Mouse (Mus musculus) spleen, adult 2 months (tissue): ENCODE measurements around the gene Hormad1. TPM values are rescaled to one million over a fixed set of nuclear protein-coding genes. Genes with fewer than 3 reads are reported as not detected.
"Not testable (repeated sequence)": the region's sequence is repeated elsewhere in the genome, so short reads cannot be mapped to it uniquely, and the experiment has no call there.

Source experiments
- DNase-seq, 2 experiments: peaks; one replicate each; pipeline versions ENCODE4 v3.0.0 to v3.0.0-alpha.2; 2012 to 2021; ENCODE audit warnings: low spot score in 2 of 2, low read depth in 1 of 2
- H3K27ac ChIP-seq: fragments of 200-500 bp; 2 replicates; pipeline ENCODE4 v1.5.1; 2012; ENCODE audit warnings: low read length, inconsistent platforms; ENCODE audit not compliant: insufficient read depth
- H3K27me3 ChIP-seq: fragments of 200-500 bp; 2 replicates; pipeline ENCODE4 v1.6.1; 2012; ENCODE audit warnings: mild to moderate bottlenecking, moderate library complexity, low read length, inconsistent platforms; ENCODE audit not compliant: control insufficient read depth, insufficient read depth
- H3K36me3 ChIP-seq: fragments of 200-500 bp; 2 replicates; pipeline ENCODE4 v1.6.1; 2012; ENCODE audit warnings: mild to moderate bottlenecking, low read length, inconsistent platforms; ENCODE audit not compliant: control insufficient read depth, insufficient read depth
- H3K4me1 ChIP-seq: fragments of 200-500 bp; 2 replicates; pipeline ENCODE4 v1.6.1; 2011; ENCODE audit warnings: inconsistent platforms; ENCODE audit not compliant: control insufficient read depth, insufficient read depth, insufficient read length
- H3K4me3 ChIP-seq: fragments of 200-500 bp; 2 replicates; pipeline ENCODE4 v1.5.1; 2011; ENCODE audit warnings: mild to moderate bottlenecking, inconsistent platforms; ENCODE audit not compliant: insufficient read depth, insufficient read length; ENCODE audit errors: extremely low read depth
- CTCF ChIP-seq: fragments of 200-500 bp; IDR thresholded peaks from 2 replicates; pipeline ENCODE4 v1.5.1; 2011; ENCODE audit warnings: mild to moderate bottlenecking, inconsistent platforms; ENCODE audit not compliant: insufficient read depth, insufficient read length, insufficient replicate concordance; ENCODE audit errors: extremely low read depth
- POLR2A ChIP-seq: fragments of 200-500 bp; IDR thresholded peaks from 2 replicates; pipeline ENCODE4 v1.6.1; 2011; ENCODE audit warnings: low read depth, low read length, inconsistent platforms
- WGBS: fragments of 180-500 bp; shearing (Covaris S2); methylation state at CpG from one replicate; pipeline ENCODE4 v1.1.7; 2018; 5-methylcytosine and 5-hydroxymethylcytosine counted together
- polyA plus RNA-seq: library from polyadenylated mRNA; depleted of rRNA; stranded (reverse); fragments of >200 nt; gene quantifications from 2 replicates; pipeline ENCODE4 v1.2.3, GENCODE M21; 2012

The Hormad1 gene
- polyA plus RNA-seq, 1 experiment, result not detected

DNA sequence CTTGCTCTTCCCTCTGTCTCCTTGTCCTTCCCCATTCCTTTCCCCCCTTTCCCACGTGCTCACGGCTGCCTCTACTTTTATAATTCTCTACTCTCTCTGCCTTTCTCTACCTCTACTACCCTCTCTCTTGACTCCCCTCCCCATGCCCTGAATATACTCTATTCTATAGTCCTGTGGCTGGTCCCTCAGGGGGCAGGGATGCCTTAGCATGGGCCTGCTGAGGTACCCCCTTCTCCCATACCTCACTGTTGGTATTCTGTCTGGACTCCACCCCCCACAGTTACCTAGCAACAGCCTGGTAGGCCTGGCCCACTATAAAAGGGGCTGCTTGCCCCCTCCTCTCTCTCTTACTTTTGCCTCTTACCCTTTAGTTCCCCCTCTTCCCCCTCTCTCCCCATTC, 64.1 kb downstream of the Hormad1 start:
- no peak overlapping the region for H3K27ac ChIP-seq
- no peak for TF ChIP-seq CTCF
- no peak for TF ChIP-seq POLR2A
- peaks cover 12% of the 10 kb centered on the region for H3K36me3 ChIP-seq
- no peaks in the 10 kb centered on the region for H3K4me1 ChIP-seq
- no peaks in the 10 kb centered on the region for H3K27me3 ChIP-seq
- DNase-seq, result no peak
- H3K4me3 ChIP-seq, result no peak overlapping the region
- 81% methylated on average over 2 of the region's 2 CpGs for WGBS

DNA sequence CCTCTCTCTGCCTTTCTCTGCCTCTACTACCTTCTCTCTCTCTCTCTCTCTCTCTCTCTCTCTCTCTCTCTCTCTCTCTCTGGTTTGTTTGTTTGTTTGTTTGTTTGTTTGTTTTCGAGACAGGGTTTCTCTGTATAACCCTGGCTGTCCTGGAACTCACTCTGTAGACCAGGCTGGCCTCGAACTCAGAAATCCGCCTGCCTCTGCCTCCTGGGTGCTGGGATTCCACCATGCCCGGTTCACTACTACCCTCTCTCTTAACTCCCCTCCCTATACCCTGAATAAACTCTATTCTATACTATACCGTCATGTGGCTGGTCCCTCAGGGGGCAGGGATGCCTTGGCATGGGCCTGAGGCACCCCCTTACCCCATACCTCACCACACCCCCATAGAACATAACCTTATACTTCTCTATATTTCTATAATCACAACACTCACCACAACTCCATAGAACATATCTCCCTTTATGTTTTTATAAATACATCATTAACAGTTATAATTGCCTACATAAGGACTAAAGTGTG, 64.6 kb downstream of the Hormad1 start:
- not testable (repeated sequence) for H3K4me3 ChIP-seq, H3K27ac ChIP-seq, DNase-seq, H3K4me1 ChIP-seq, H3K27me3 ChIP-seq
- H3K36me3 ChIP-seq, result peaks cover 16% of the 10 kb centered on the region
- WGBS, result 78% methylated on average over 5 of the region's 5 CpGs

DNA sequence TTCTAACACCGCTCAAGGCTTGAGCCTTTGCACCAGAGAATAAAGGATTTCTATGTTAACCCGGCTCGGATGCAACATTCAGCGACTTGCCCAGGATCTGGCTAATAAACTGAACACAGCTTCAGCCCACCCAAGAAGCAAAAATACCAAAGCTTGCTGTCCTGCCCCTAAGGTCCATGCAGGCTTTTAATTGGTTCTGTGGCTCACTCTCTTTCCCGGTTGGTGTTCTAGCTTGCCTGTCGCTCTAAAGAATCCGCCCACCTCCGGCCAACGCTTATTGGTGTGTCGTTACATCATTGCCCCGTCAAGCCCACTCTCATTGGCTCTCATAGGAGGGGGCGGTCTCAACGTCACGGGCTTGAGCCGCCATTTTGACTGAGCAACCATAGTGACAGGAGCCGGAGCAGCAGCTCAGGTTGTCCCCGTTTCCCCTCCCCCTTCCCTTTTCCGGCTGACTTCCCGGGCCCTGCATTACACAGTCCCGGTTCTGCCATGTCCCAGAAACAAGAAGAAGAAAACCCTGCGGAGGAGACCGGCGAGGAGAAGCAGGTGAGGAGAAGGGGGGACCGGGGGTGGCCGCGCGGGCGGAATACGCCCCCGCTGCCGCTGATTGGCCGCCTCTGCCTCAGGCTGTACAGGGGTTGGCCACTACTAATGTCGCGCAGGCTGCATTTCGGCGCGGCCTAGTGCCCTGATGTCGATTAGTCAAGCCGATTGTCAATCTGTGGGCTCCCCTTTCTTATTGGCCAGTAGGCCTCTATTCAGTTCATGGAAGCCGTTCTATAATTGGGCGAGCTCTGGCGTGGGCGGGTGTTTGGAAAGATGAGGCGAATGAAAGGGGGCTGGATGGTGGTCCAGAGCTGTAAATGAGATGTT, 65.4 kb downstream of the Hormad1 start, which contains the start of gene Ensa:
Gene Ensa (plus strand): TSS at position 366 of the 876 bp plus-strand sequence.
- H3K4me3 ChIP-seq, result peak within 1 kb of the TSS; percentile 77
- WGBS, result under 1% methylated on average over 44 of the region's 44 CpGs
- peak; percentile 96 to 99 for DNase-seq
- H3K4me1 ChIP-seq, result no peaks in the 10 kb centered on the region
- H3K27ac ChIP-seq, result peak within 1 kb of the TSS; percentile 88
- H3K36me3 ChIP-seq, result peaks cover 21% of the 10 kb centered on the region
- H3K27me3 ChIP-seq, result no peaks in the 10 kb centered on the region
- no peak for TF ChIP-seq CTCF
- TF ChIP-seq POLR2A, result peak; percentile 41

DNA sequence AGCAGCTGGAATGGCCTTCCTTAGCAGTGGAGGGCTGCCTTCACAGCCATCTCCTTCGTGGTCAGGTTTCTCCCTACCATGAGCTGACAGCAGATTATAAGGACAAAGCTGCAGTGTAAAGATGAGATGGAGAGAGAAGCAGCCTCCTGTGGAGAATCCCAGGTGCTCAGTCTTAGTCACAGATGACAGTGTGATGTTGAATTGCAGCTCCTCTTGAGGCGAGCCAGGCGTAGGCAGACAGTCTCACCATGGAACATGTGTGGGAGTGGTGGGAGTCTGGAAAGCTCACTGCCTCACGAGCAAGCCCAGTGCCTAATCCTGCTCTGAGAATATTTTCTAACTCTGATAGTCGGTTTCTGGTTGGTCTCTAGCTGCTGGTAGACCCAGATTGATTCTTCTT, 68.3 kb downstream of the Hormad1 start:
- no peak overlapping the region for H3K27ac ChIP-seq
- no peak overlapping the region for H3K4me3 ChIP-seq
- 79% methylated on average over 5 of the region's 5 CpGs for WGBS
- TF ChIP-seq CTCF (no peak), POLR2A (no peak)
- DNase-seq, result no peak
- no peaks in the 10 kb centered on the region for H3K27me3 ChIP-seq
- no peaks in the 10 kb centered on the region for H3K4me1 ChIP-seq
- H3K36me3 ChIP-seq, result peaks cover 30% of the 10 kb centered on the region

DNA sequence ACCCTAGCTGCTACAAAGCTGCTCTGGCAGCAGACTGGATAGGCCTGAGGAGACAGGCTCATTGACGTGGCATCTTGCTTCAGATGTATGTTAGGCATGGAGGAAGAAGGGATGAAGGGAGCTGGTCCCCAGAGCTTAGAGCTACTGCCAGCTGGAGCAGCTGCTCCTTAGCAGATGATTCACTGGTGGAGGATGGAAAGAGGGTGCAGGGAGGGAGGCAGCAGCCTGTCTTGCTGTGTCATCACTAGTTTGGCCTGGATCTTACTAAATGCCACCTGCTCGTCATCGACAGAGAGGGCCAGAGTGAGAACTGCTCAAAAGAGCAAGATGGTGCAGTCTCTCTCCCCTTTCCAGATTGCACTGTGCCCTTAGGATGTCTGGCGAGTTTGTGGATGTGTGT, 70.3 kb downstream of the Hormad1 start:
- no peaks in the 10 kb centered on the region for H3K27me3 ChIP-seq
- no peak for DNase-seq
- H3K4me3 ChIP-seq, result no peak overlapping the region
- 84% methylated on average over 4 of the region's 4 CpGs for WGBS
- no peak for TF ChIP-seq CTCF
- TF ChIP-seq POLR2A, result no peak
- no peaks in the 10 kb centered on the region for H3K4me1 ChIP-seq
- H3K27ac ChIP-seq, result no peak overlapping the region
- H3K36me3 ChIP-seq, result peaks cover 40% of the 10 kb centered on the region

DNA sequence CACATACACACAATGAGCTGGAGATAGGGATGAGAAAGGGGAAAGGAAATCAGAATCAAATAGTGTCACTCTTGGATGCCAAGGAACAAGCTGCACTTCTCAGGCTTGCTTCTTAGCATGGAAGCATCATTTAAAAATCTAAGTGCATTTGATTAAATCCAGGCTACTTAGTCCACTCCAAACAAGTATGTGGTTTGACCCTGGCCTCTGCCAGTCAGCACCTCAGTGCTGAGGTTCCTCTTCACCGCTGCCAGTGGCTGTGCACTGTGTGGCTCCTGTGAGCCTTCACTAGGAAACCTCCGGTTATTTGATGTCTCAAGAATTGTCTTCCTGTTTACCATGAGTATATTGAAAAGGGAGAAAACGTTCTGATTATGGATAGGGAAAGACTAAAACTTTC, 71.4 kb downstream of the Hormad1 start:
- DNase-seq, result no peak
- no peaks in the 10 kb centered on the region for H3K27me3 ChIP-seq
- no peak overlapping the region for H3K4me3 ChIP-seq
- peaks cover 40% of the 10 kb centered on the region for H3K36me3 ChIP-seq
- peaks cover 5% of the 10 kb centered on the region; the same call in 1 of the 2 replicates for H3K4me1 ChIP-seq
- WGBS, result 44% methylated on average over 3 of the region's 3 CpGs
- no peak for TF ChIP-seq POLR2A
- TF ChIP-seq CTCF, result no peak
- no peak overlapping the region for H3K27ac ChIP-seq

DNA sequence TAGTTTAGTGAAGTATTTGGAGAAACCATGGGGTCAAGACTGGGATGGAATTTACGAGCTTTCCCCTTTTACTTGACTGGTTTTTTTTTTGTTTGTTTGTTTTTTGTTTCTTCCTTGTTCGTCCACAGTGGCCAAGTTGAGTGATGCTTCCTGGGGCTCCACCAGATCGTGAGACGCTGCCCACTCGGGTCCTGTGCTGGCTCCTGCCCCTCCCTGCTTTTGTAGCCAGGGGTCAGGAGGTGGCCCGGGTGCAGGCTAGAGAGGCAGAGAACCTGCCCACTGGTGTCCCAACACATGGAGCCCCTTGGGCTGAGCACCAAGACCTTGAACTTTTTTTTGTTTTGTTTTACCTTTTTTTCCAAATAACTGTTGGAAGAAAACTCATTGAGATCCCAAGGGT, 71.8 kb downstream of the Hormad1 start:
- H3K36me3 ChIP-seq, result peaks cover 40% of the 10 kb centered on the region
- peaks cover 5% of the 10 kb centered on the region; the same call in 1 of the 2 replicates for H3K4me1 ChIP-seq
- WGBS, result 83% methylated on average over 6 of the region's 6 CpGs
- H3K27me3 ChIP-seq, result no peaks in the 10 kb centered on the region
- H3K27ac ChIP-seq, result no peak overlapping the region
- H3K4me3 ChIP-seq, result no peak overlapping the region
- TF ChIP-seq CTCF (no peak), POLR2A (no peak)
- no peak for DNase-seq
